Mouse (Mus musculus): ENCODE results near the gene Slfn5.

The Slfn5 gene

DNA sequence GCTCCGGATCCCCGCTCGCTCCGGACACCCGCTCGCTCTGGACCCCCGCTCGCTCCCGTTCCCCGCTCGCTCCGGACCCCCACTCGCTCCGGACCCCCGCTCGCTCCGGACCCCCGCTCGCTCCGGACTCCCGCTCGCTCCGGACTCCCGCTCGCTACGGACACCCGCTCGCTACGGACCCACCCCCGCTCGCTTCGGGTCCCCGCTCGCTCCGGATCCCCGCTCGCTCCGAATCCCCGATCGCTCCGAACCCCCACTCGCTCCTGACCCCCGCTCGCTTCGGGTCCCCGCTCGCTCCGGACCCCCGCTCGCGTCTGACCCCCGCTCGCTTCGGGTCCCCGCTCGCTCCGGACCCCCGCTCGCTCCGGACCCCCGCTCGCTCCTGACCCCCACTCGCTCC is 20.0 kb upstream of the Slfn5 start:
- in situ Hi-C loops (cut with MboI; ENCODE audit: low pct_unique_long_range_greater_than_20kb in 1 of 2, low sequenced_read_pairs in 2 of 2, unreplicated experiment in 1 of 2): loop anchor here in 1 of 2 experiments (25.0 kb wide), 2 partner anchors 481 to 544 kb away; partner anchors contain the start of genes Rasl10b and Tmem132e

DNA sequence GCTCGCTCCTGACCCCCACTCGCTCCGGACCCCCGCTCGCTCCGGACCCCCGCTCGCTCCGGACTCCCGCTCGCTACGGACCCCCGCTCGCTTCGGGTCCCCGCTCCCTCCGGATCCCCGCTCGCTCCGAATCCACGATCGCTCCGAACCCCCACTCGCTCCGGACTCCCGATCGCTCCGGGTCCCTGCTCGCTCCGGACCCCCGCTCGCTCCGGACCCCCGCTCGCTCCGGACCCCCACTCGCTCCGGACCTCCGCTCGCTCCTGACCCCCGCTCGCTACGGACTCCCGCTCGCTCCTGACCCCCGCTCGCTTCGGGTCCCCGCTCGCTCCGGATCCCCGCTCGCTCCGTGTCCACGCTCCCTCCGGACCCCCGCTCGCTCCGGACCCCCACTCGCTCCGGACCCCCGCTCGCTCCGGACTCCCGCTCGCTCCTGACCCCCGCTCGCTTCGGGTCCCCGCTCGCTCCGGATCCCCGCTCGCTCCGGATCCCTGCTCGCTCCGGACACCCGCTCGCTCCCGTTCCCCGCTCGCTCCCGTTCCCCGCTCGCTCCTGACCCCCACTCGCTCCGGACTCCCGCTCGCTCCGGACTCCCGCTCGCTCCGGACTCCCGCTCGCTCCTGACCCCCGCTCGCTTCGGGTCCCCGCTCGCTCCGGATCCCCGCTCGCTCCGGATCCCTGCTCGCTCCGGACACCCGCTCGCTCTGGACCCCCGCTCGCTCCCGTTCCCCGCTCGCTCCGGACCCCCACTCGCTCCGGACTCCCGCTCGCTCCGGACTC is 19.3 kb upstream of the Slfn5 start:
- in situ Hi-C loops (cut with MboI; ENCODE audit: low pct_unique_long_range_greater_than_20kb in 1 of 2, low sequenced_read_pairs in 2 of 2, unreplicated experiment in 1 of 2): loop anchor here in 1 of 2 experiments (25.0 kb wide), 2 partner anchors 480 to 545 kb away; partner anchors contain the start of genes Rasl10b and Tmem132e

DNA sequence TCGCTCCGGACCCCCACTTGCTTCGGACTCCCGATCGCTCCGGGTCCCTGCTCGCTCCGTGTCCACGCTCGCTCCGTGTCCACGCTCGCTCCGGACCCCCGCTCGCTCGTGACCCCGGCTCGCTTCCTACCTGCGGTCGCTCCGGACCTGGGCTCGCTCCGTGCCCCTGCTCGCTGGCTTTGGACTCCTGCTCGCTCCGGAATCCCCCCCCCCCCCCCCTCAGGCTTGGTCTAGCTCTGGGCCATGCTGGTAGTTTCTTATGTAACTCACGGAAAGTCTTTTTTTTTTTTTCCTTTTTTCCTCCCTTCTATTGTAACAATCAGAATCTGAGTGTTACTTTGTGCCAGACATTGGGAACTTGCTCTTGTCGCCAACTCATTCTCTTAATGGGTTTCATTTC is 18.0 kb upstream of the Slfn5 start:
- in situ Hi-C loops (cut with MboI; ENCODE audit: low pct_unique_long_range_greater_than_20kb in 1 of 2, low sequenced_read_pairs in 2 of 2, unreplicated experiment in 1 of 2): loop anchor here in 1 of 2 experiments (25.0 kb wide), 2 partner anchors 479 to 546 kb away; partner anchors contain the start of genes Rasl10b and Tmem132e

DNA sequence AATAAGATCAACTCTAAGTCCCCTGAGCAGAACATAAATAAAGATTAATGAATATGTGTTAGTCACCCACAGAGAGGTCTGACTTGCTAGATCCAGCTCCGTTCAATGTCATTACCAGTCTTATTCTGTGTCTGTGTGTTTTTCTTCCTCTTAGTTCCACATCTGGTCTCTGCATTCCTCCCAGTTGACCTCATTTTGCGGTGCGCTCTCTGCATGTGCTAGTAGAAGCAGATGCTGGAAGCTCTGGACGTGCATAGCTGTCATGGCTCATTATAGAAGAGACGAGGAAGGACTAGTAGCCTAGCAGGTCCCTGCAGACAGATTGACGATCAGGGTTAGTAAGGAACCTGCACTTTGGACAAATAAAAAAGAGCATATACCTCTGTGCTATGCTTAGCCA is 7.8 kb upstream of the Slfn5 start:
- in situ Hi-C loops (cut with MboI; ENCODE audit: low pct_unique_long_range_greater_than_20kb in 1 of 2, low sequenced_read_pairs in 2 of 2, unreplicated experiment in 1 of 2): loop anchor here in 1 of 2 experiments (25.0 kb wide), 2 partner anchors 469 to 556 kb away; partner anchors contain the start of genes Rasl10b and Tmem132e

DNA sequence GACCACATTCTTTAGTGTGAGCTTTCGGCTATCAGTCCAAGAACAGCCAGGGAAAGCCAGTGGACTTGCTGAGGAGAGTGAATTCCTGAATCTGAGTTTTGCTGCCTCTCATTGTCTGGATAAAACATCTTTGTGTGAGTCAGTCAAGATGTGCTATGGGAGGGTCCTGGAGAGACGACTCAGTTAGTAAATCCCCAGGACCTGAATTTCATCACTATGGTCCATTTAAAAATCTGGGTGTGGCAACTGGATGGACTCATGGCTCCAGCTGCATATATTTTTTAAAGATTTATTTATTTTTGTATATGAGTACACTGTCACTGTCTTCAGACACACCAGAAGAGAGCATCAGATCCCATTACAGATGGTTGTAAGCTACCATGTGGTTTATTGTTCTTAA is 5.5 kb upstream of the Slfn5 start:
- in situ Hi-C loops (cut with MboI; ENCODE audit: low pct_unique_long_range_greater_than_20kb in 1 of 2, low sequenced_read_pairs in 2 of 2, unreplicated experiment in 1 of 2): loop anchor here in 1 of 2 experiments (25.0 kb wide), 2 partner anchors 467 to 558 kb away; partner anchors contain the start of genes Rasl10b and Tmem132e

- in situ Hi-C loops (cut with MboI; ENCODE audit: low pct_unique_long_range_greater_than_20kb in 1 of 2, low sequenced_read_pairs in 2 of 2, unreplicated experiment in 1 of 2): loop anchor here in 1 of 2 experiments (25.0 kb wide), 2 partner anchors 465 to 560 kb away; partner anchors contain the start of genes Rasl10b and Tmem132e
Observed at GRCm38 (mm10) chr11:82947457-82947856, 3.7 kb upstream of the Slfn5 start.

DNA sequence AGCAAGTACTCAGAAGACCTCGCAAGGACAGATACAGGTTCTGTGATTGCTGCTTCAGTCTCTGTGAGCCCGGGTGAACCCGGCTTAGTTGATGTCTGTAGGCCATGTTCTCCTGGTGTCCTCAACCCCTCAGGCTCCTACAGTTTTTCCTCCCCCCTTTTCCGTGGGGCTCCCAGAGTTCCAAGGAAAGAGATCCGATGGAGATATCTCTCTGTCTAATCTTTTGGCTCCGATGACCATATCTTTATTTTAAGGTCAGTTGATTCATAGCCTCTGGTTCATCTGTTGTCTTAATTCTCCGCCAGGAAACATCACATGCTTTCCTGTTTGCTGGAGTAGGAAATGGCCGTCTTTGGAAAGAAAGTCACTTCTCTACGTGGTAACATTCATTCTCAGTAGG is 2.1 kb upstream of the Slfn5 start:
- in situ Hi-C loops (cut with MboI; ENCODE audit: low pct_unique_long_range_greater_than_20kb in 1 of 2, low sequenced_read_pairs in 2 of 2, unreplicated experiment in 1 of 2): loop anchor here in 1 of 2 experiments (25.0 kb wide), 2 partner anchors 463 to 562 kb away; partner anchors contain the start of genes Rasl10b and Tmem132e

- in situ Hi-C loops (cut with MboI; ENCODE audit: low pct_unique_long_range_greater_than_20kb in 1 of 2, low sequenced_read_pairs in 2 of 2, unreplicated experiment in 1 of 2): no loop called here
Observed at GRCm38 (mm10) chr11:82951865-82952611, 889 bp downstream of the Slfn5 start.

DNA sequence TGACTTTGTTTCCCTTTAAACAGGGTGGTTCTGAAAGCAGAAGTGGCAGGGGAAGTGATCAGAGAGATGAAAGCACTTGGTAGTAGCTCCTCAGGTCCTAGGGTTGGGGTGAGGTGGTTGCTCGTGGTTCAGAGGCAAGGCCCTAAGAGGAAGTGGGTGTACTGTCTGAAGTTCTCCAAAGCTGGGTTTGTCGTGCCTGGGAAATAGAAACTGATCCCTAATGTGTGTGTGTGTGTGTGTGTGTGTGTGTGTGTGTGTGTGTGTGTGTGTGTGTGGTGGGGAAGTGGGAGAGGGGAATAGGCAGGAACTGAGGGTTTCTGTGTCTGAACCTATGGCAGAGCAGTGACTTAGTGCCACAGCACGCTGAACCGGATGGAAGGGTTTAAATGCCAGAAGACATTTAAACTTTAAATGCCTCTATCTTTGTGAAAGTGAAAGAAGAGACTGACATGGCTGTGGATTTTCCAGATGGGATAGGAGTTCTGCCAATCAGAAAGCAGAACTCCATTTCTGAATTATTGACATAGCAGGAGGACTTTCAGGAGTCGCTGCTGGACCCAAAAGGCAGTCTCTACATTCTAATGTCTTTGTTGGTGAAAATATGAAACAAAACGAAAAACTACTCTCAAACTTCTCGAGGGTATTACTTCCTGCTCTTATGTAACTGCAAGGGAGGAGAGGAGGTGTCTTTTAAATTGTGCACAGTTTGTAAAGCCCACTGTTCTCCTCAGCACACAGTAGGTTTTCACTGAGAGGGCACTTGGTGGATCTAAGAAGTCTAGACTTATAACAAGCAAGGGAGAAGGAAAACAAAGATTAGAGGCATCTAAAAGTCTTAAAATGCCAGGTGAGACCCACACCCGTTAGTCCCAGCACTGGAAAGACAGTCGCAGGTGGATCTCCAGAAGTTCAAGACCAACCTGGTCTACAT is 1.7 kb downstream of the Slfn5 start:
- in situ Hi-C loops (cut with MboI; ENCODE audit: low pct_unique_long_range_greater_than_20kb in 1 of 2, low sequenced_read_pairs in 2 of 2, unreplicated experiment in 1 of 2): no loop called here

- in situ Hi-C loops (cut with MboI; ENCODE audit: low pct_unique_long_range_greater_than_20kb in 1 of 2, low sequenced_read_pairs in 2 of 2, unreplicated experiment in 1 of 2): no loop called here
Observed at GRCm38 (mm10) chr11:82954631-82955030, 3.5 kb downstream of the Slfn5 start.

- in situ Hi-C loops (cut with MboI; ENCODE audit: low pct_unique_long_range_greater_than_20kb in 1 of 2, low sequenced_read_pairs in 2 of 2, unreplicated experiment in 1 of 2): no loop called here
Observed at GRCm38 (mm10) chr11:82956925-82957324, 5.8 kb downstream of the Slfn5 start.

DNA sequence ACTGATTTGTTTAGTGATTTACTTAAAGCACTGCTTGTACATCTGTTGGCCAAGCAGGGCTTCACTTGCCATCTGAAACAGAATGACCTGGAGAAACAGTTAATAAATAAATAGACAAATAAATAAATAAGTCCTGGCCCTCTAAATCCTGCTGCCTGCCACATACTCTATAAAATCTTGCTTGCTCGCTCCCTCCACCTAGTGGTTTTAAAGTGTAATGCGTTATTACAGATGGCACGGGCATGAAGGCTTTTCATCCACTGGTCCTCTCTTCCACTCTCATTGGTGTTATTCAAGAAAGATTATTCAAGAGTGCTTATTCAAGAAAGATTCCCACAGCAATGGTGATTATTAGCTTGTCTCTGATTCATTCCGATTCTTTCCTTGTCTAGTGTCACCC is 8.5 kb downstream of the Slfn5 start:
- in situ Hi-C loops (cut with MboI; ENCODE audit: low pct_unique_long_range_greater_than_20kb in 1 of 2, low sequenced_read_pairs in 2 of 2, unreplicated experiment in 1 of 2): no loop called here

GRCm38 (mm10) chr11:82961743-82962142 is 10.6 kb downstream of the Slfn5 start:
- in situ Hi-C loops (cut with MboI; ENCODE audit: low pct_unique_long_range_greater_than_20kb in 1 of 2, low sequenced_read_pairs in 2 of 2, unreplicated experiment in 1 of 2): no loop called here

- in situ Hi-C loops (cut with MboI; ENCODE audit: low pct_unique_long_range_greater_than_20kb in 1 of 2, low sequenced_read_pairs in 2 of 2, unreplicated experiment in 1 of 2): no loop called here
Observed at GRCm38 (mm10) chr11:82962215-82962614, 11.1 kb downstream of the Slfn5 start.

GRCm38 (mm10) chr11:82970712-82971589 is 19.8 kb downstream of the Slfn5 start:
- in situ Hi-C loops (cut with MboI; ENCODE audit: low pct_unique_long_range_greater_than_20kb in 1 of 2, low sequenced_read_pairs in 2 of 2, unreplicated experiment in 1 of 2): no loop called here

DNA sequence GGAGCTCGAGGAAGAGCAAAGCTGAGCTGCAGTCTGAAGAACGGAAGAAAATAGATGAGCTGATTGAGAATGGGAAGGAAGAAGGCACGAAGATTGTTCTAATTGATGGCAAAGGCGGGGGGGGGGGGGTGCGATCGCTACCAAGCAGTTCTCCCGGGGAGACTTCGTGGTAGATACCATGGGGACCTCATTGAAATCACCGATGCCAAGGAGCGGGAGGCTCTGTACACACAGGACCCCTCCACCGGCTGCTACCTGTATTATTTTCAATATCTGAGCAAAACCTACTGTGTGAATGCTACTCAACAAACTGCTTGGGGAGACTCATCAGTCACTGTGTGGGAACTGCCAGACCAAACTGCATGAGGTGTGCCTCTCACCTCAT is 20.4 kb downstream of the Slfn5 start:
- in situ Hi-C loops (cut with MboI; ENCODE audit: low pct_unique_long_range_greater_than_20kb in 1 of 2, low sequenced_read_pairs in 2 of 2, unreplicated experiment in 1 of 2): no loop called here

DNA sequence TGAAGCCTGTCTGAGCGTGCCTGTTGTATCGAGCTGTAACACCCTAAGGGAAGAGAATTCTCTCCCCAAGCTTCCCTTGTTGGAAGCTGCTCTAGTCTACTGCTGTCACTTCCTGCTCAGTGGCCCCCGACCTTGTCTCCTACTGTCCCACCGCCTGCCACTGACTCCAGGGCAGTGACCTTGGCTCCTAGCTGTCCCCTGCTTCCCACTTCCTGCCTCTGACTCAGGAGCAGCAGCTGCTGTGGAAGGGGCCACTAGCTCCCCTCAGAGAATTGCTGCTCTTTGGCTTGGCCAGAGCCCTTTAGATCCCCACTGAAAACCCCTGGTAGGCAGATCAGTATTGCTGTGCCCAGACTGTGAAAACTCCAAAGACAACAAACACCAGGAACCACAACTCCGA is 22.8 kb downstream of the Slfn5 start:
- in situ Hi-C loops (cut with MboI; ENCODE audit: low pct_unique_long_range_greater_than_20kb in 1 of 2, low sequenced_read_pairs in 2 of 2, unreplicated experiment in 1 of 2): no loop called here
